Mouse (Mus musculus) megakaryocyte, embryonic 14.5 days (primary cell): ENCODE measurements around the gene Vmn1r176.

Experiments
- FLI1 ChIP-seq: IDR thresholded peaks from 2 replicates; pipeline ENCODE4 v1.6.1; 2012; ENCODE audit warnings: low read length, inconsistent platforms, mixed read lengths
- GATA1 ChIP-seq: IDR thresholded peaks from 3 replicates; pipeline ENCODE4 v1.6.1; 2012; ENCODE audit warnings: mixed read lengths, low read length, inconsistent platforms, borderline replicate concordance

DNA sequence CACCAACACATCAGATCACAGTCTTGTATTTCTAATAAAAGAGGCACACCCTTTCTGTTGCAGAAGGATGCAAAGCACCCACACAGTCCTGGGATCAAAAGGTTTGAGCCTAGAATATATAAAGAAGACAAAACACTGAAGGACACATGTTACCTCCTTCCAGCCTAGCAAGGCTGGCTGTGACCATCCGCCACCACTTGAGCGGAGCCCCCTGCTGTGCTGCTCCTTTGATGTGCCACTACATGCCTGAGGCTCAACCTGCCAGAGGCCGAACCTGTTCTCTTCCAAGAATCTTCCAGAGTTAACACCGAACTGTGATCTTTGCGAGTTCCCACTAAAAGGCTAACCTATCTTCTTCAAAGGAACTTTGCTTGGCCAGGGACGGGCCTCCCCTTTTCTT is 52.6 kb downstream of the Vmn1r176 start:
- TF ChIP-seq GATA1 (no peak), FLI1 (no peak)
